Mouse (Mus musculus): Measurements from ENCODE around the gene 4931429L15Rik.

The 4931429L15Rik gene

GRCm38 (mm10) chr9:46257546-46257945 is 62.2 kb downstream of the 4931429L15Rik start:
- DNase-seq (ENCODE audit: low read depth) = no peak

- DNase-seq (ENCODE audit: low read depth) = no peak
Observed at GRCm38 (mm10) chr9:46256658-46257385, 63.0 kb downstream of the 4931429L15Rik start.

- no peak for DNase-seq (ENCODE audit: low read depth)
Observed at GRCm38 (mm10) chr9:46256177-46256576, 63.6 kb downstream of the 4931429L15Rik start.

Data from NIH3T3 (cell line).